In genomic region chr5:137293282-137293681, GRCm38 (mm10) we compare ENCODE assay signal across 8 mouse cellular contexts. TPM values are rescaled to one million over a fixed set of nuclear protein-coding genes. Genes with fewer than 3 reads are reported as not detected.
A peak's percentile ranks its signal among the peaks of the same experiment; 100 is the strongest.
DNase-seq lines count a peak whose midpoint lies in the region; ATAC-seq and TF ChIP-seq lines count a peak whose summit lies in the region.

No protein-coding gene starts in this region.

- H3K79me2 ChIP-seq in C2C12 (ENCODE audit: control insufficient read depth, insufficient read depth) = no peaks in the 10 kb centered on the region

- H3K4me1 ChIP-seq in embryonic fibroblast, embryonic 13.5 days (ENCODE audit: control insufficient read depth, insufficient read depth, low read length) = no peaks in the 10 kb centered on the region
- H3K4me1 ChIP-seq in heart, embryonic 13.5 days = peaks cover 51% of the 10 kb centered on the region
- H3K4me1 ChIP-seq in kidney, postnatal 0 days (replicated peaks; ENCODE audit: insufficient read depth, low read length) = peaks cover 15% of the 10 kb centered on the region
- peaks cover 75% of the 10 kb centered on the region for H3K4me1 ChIP-seq in liver, embryonic 15.5 days (replicated peaks)
- peaks cover 16% of the 10 kb centered on the region for H3K4me1 ChIP-seq in neural tube, embryonic 11.5 days (ENCODE audit: control insufficient read depth, insufficient read depth, low read length)

- ATAC-seq in heart, embryonic 13.5 days (ENCODE audit: extremely low read depth, insufficient number of reproducible peaks, low FRiP score, low TSS enrichment) = peak; percentile 44; the same call in 1 of the 2 replicates
- peak; percentile 47 for ATAC-seq in kidney, postnatal 0 days (replicated peaks; ENCODE audit: low FRiP score, low read depth)
- peak; percentile 16 for ATAC-seq in liver, embryonic 15.5 days (ENCODE audit: insufficient read depth)
- 0 out of 2 replicates have a peak, but pooled peaks have one; percentile 8 for ATAC-seq in neural tube, embryonic 11.5 days (ENCODE audit: insufficient read depth, low FRiP score, low TSS enrichment)

- 0% methylated on average over 14 of the region's 15 CpGs for WGBS in heart, embryonic 13.5 days
- WGBS in kidney, postnatal 0 days = 0% methylated on average over 15 of the region's 15 CpGs
- WGBS in liver, embryonic 15.5 days (ENCODE audit: insufficient replicate concordance) = 0% methylated on average over 13 of the region's 15 CpGs
- 2% methylated on average over 15 of the region's 15 CpGs for WGBS in neural tube, embryonic 11.5 days

- no peak for TF ChIP-seq CTCF in C2C12 (IDR thresholded peaks at IDR 0.05; ENCODE audit: control insufficient read depth, insufficient read depth, insufficient read length)
- no peak for TF ChIP-seq CTCF in embryonic fibroblast, embryonic 13.5 days (IDR thresholded peaks at IDR 0.05; ENCODE audit: borderline replicate concordance, insufficient read depth, low read length)
- 0 out of 2 replicates have a peak, but pooled peaks have one; percentile 11 for TF ChIP-seq CTCF in kidney, postnatal 0 days (IDR thresholded peaks at IDR 0.05; ENCODE audit: low read depth)

- no peaks in the 10 kb centered on the region for H3K9me3 ChIP-seq in heart, embryonic 13.5 days
- H3K9me3 ChIP-seq in kidney, postnatal 0 days (replicated peaks; ENCODE audit: low read length) = no peaks in the 10 kb centered on the region
- no peaks in the 10 kb centered on the region for H3K9me3 ChIP-seq in liver, embryonic 15.5 days (replicated peaks)
- H3K9me3 ChIP-seq in neural tube, embryonic 11.5 days (ENCODE audit: control insufficient read depth, low read length) = no peaks in the 10 kb centered on the region

- H3K27ac ChIP-seq in embryonic fibroblast, embryonic 13.5 days (ENCODE audit: insufficient read depth, low read length) = peak overlapping the region; percentile 61; the same call in 1 of the 2 replicates
- peak overlapping the region; percentile 94 for H3K27ac ChIP-seq in heart, embryonic 13.5 days (replicated peaks)
- peak overlapping the region; percentile 96 for H3K27ac ChIP-seq in kidney, postnatal 0 days
- H3K27ac ChIP-seq in liver, embryonic 15.5 days (replicated peaks) = peak overlapping the region; percentile 100
- H3K27ac ChIP-seq in neural tube, embryonic 11.5 days (ENCODE audit: low read depth, low read length) = 0 out of 2 replicates have a peak overlapping the region, but pooled peaks have one; percentile 23

- peaks cover 1% of the 10 kb centered on the region for H3K79me3 ChIP-seq in C2C12 (ENCODE audit: low read depth)

- H3K9ac ChIP-seq in heart, embryonic 13.5 days = peak overlapping the region; percentile 94
- peak overlapping the region; percentile 70 for H3K9ac ChIP-seq in kidney, postnatal 0 days (ENCODE audit: low read depth, low read length)
- peak overlapping the region; percentile 89 for H3K9ac ChIP-seq in liver, embryonic 15.5 days
- peak overlapping the region; percentile 67 for H3K9ac ChIP-seq in neural tube, embryonic 11.5 days (ENCODE audit: low read length)

- H3K4me2 ChIP-seq in heart, embryonic 13.5 days = peak overlapping the region; percentile 100
- peak overlapping the region; percentile 93 for H3K4me2 ChIP-seq in kidney, postnatal 0 days (ENCODE audit: low read length)
- peak overlapping the region; percentile 100 for H3K4me2 ChIP-seq in liver, embryonic 15.5 days
- peak overlapping the region; percentile 97 for H3K4me2 ChIP-seq in neural tube, embryonic 11.5 days (ENCODE audit: low read depth)

- peak overlapping the region; percentile 41 for H3K4me3 ChIP-seq in C2C12 (ENCODE audit: insufficient read depth, poor library complexity, severe bottlenecking)
- H3K4me3 ChIP-seq in embryonic fibroblast, embryonic 13.5 days (ENCODE audit: insufficient read depth, low read length) = peak overlapping the region; percentile 65
- H3K4me3 ChIP-seq in heart, embryonic 13.5 days = peak overlapping the region; percentile 70
- H3K4me3 ChIP-seq in kidney, postnatal 0 days (replicated peaks; ENCODE audit: low read depth, low read length) = peak overlapping the region; percentile 48
- peak overlapping the region; percentile 83 for H3K4me3 ChIP-seq in liver, embryonic 15.5 days (replicated peaks)
- H3K4me3 ChIP-seq in neural tube, embryonic 11.5 days (ENCODE audit: low read depth, low read length) = peak overlapping the region; percentile 48

- H3K36me3 ChIP-seq in C2C12 (ENCODE audit: control insufficient read depth, insufficient read depth) = peaks cover 32% of the 10 kb centered on the region
- peaks cover 33% of the 10 kb centered on the region for H3K36me3 ChIP-seq in heart, embryonic 13.5 days
- peaks cover 32% of the 10 kb centered on the region for H3K36me3 ChIP-seq in kidney, postnatal 0 days (ENCODE audit: insufficient read depth, low read length)
- H3K36me3 ChIP-seq in liver, embryonic 15.5 days (replicated peaks) = peaks cover 43% of the 10 kb centered on the region
- peaks cover 29% of the 10 kb centered on the region for H3K36me3 ChIP-seq in neural tube, embryonic 11.5 days (ENCODE audit: control insufficient read depth, insufficient read depth, low read length)

- peak; percentile 76 for TF ChIP-seq POLR2A in embryonic fibroblast, embryonic 13.5 days (IDR thresholded peaks at IDR 0.05; ENCODE audit: low read depth, low read length)

- peak; percentile 57 to 63 for DNase-seq in adrenal gland, postnatal 4 days (ENCODE audit: low spot score in 2 of 2)
- peak; percentile 78 for DNase-seq in kidney, postnatal 0 days (ENCODE audit: low spot score)
- DNase-seq in neural tube, embryonic 11.5 days (ENCODE audit: low spot score) = peak; percentile 54
- peak; percentile 68 for DNase-seq in telencephalon, adult 2 months (ENCODE audit: low read depth, low spot score)

- H3ac ChIP-seq in C2C12 (ENCODE audit: control insufficient read depth, insufficient read length, low read depth) = no peak overlapping the region

- peaks cover 14% of the 10 kb centered on the region for H3K27me3 ChIP-seq in C2C12 (ENCODE audit: control insufficient read depth, insufficient read depth, insufficient read length)
- H3K27me3 ChIP-seq in heart, embryonic 13.5 days (replicated peaks) = peaks cover 42% of the 10 kb centered on the region
- H3K27me3 ChIP-seq in kidney, postnatal 0 days (ENCODE audit: insufficient read depth, low read length) = 0 out of 2 replicates have a peak, but pooled peaks cover 14% of the 10 kb centered on the region
- H3K27me3 ChIP-seq in liver, embryonic 15.5 days = peaks cover 25% of the 10 kb centered on the region
- peaks cover 31% of the 10 kb centered on the region for H3K27me3 ChIP-seq in neural tube, embryonic 11.5 days (ENCODE audit: control insufficient read depth, insufficient read depth, low read length)

RNA-seq across cellular contexts. Expression of gene Ufsp1, which starts 1.1 kb away (rescaled TPM):
- polyA plus RNA-seq in C2C12 (2012; fragmentation: generic; extraction: Trizol) = 10.6 TPM
- total RNA-seq in adrenal gland, postnatal 4 days (2021) = 10 to 100 TPM; 10.6 to 11.0 TPM
- polyA plus RNA-seq in embryonic fibroblast, embryonic 13.5 days (2011; ENCODE audit: insufficient read length, low read depth, missing spikeins) = 4.4 and 7.7 TPM in 2 replicates
- 8.1 and 8.8 TPM in 2 replicates for polyA plus RNA-seq in heart, embryonic 13.5 days (2015; fragmentation: Nextera tagmentation; extraction: Ambion mirVana)
- polyA plus RNA-seq in kidney, postnatal 0 days (2015; fragmentation: Nextera tagmentation; extraction: Ambion mirVana) = 11.4 and 12.8 TPM in 2 replicates
- 7.4 and 9.6 TPM in 2 replicates for polyA plus RNA-seq in liver, embryonic 15.5 days (2015; fragmentation: Nextera tagmentation; extraction: Ambion mirVana)
- 9.3 and 10.9 TPM in 2 replicates for polyA plus RNA-seq in neural tube, embryonic 11.5 days (2014; fragmentation: Nextera tagmentation; extraction: Ambion mirVana)

RNA-seq across cellular contexts. Expression of gene Ache, which starts 6.0 kb away (rescaled TPM):
- polyA plus RNA-seq in C2C12 (2012; fragmentation: generic; extraction: Trizol) = 0.06 TPM
- total RNA-seq in adrenal gland, postnatal 4 days (2021) = 10 to 100 TPM; 12.5 to 20.2 TPM
- polyA plus RNA-seq in embryonic fibroblast, embryonic 13.5 days (2011; ENCODE audit: insufficient read length, low read depth, missing spikeins) = 0.33 and 0.73 TPM in 2 replicates
- 12.7 and 14.8 TPM in 2 replicates for polyA plus RNA-seq in heart, embryonic 13.5 days (2015; fragmentation: Nextera tagmentation; extraction: Ambion mirVana)
- polyA plus RNA-seq in kidney, postnatal 0 days (2015; fragmentation: Nextera tagmentation; extraction: Ambion mirVana) = 6.5 and 7.4 TPM in 2 replicates
- polyA plus RNA-seq in liver, embryonic 15.5 days (2015; fragmentation: Nextera tagmentation; extraction: Ambion mirVana) = 17.2 and 20.7 TPM in 2 replicates
- 14.5 and 14.7 TPM in 2 replicates for polyA plus RNA-seq in neural tube, embryonic 11.5 days (2014; fragmentation: Nextera tagmentation; extraction: Ambion mirVana)

RNA-seq across cellular contexts. Expression of gene Srrt, which starts 14.2 kb away (rescaled TPM):
- 130 TPM for polyA plus RNA-seq in C2C12 (2012; fragmentation: generic; extraction: Trizol)
- total RNA-seq in adrenal gland, postnatal 4 days (2021) = 100 to 1,000 TPM; 236 to 269 TPM
- 93.6 and 108 TPM in 2 replicates for polyA plus RNA-seq in embryonic fibroblast, embryonic 13.5 days (2011; ENCODE audit: insufficient read length, low read depth, missing spikeins)
- polyA plus RNA-seq in heart, embryonic 13.5 days (2015; fragmentation: Nextera tagmentation; extraction: Ambion mirVana) = 84.9 and 88.1 TPM in 2 replicates
- 68.0 and 77.7 TPM in 2 replicates for polyA plus RNA-seq in kidney, postnatal 0 days (2015; fragmentation: Nextera tagmentation; extraction: Ambion mirVana)
- 68.0 and 76.9 TPM in 2 replicates for polyA plus RNA-seq in liver, embryonic 15.5 days (2015; fragmentation: Nextera tagmentation; extraction: Ambion mirVana)
- 151 and 166 TPM in 2 replicates for polyA plus RNA-seq in neural tube, embryonic 11.5 days (2014; fragmentation: Nextera tagmentation; extraction: Ambion mirVana)

RNA-seq across cellular contexts. Expression of gene Trip6, which starts 20.9 kb away (rescaled TPM):
- 80.0 TPM for polyA plus RNA-seq in C2C12 (2012; fragmentation: generic; extraction: Trizol)
- total RNA-seq in adrenal gland, postnatal 4 days (2021) = 10 to 100 TPM; 60.0 to 61.2 TPM
- 32.5 and 42.9 TPM in 2 replicates for polyA plus RNA-seq in embryonic fibroblast, embryonic 13.5 days (2011; ENCODE audit: insufficient read length, low read depth, missing spikeins)
- polyA plus RNA-seq in heart, embryonic 13.5 days (2015; fragmentation: Nextera tagmentation; extraction: Ambion mirVana) = 44.7 and 47.3 TPM in 2 replicates
- 74.8 and 75.6 TPM in 2 replicates for polyA plus RNA-seq in kidney, postnatal 0 days (2015; fragmentation: Nextera tagmentation; extraction: Ambion mirVana)
- 8.2 and 11.2 TPM in 2 replicates for polyA plus RNA-seq in liver, embryonic 15.5 days (2015; fragmentation: Nextera tagmentation; extraction: Ambion mirVana)
- 38.1 and 40.3 TPM in 2 replicates for polyA plus RNA-seq in neural tube, embryonic 11.5 days (2014; fragmentation: Nextera tagmentation; extraction: Ambion mirVana)

RNA-seq across cellular contexts. Expression of gene Slc12a9, which starts 40.1 kb away (rescaled TPM):
- 7.3 TPM for polyA plus RNA-seq in C2C12 (2012; fragmentation: generic; extraction: Trizol)
- 10 to 100 TPM; 16.3 to 19.4 TPM for total RNA-seq in adrenal gland, postnatal 4 days (2021)
- polyA plus RNA-seq in embryonic fibroblast, embryonic 13.5 days (2011; ENCODE audit: insufficient read length, low read depth, missing spikeins) = 7.2 and 7.7 TPM in 2 replicates
- 8.1 and 8.7 TPM in 2 replicates for polyA plus RNA-seq in heart, embryonic 13.5 days (2015; fragmentation: Nextera tagmentation; extraction: Ambion mirVana)
- polyA plus RNA-seq in kidney, postnatal 0 days (2015; fragmentation: Nextera tagmentation; extraction: Ambion mirVana) = 11.8 and 12.0 TPM in 2 replicates
- polyA plus RNA-seq in liver, embryonic 15.5 days (2015; fragmentation: Nextera tagmentation; extraction: Ambion mirVana) = 3.2 and 3.8 TPM in 2 replicates
- 7.9 and 9.0 TPM in 2 replicates for polyA plus RNA-seq in neural tube, embryonic 11.5 days (2014; fragmentation: Nextera tagmentation; extraction: Ambion mirVana)

Comparison
In these comparisons a context has a peak if more than half of its experiments do, and no peak if none do; other contexts are left out.
1. Peak in every context shown above with its lines: DNase-seq, ATAC-seq, H3K4me3 ChIP-seq and H3K27ac ChIP-seq.
2. H3K27ac ChIP-seq: peak in every context shown above with its lines; median percentile 100 in liver, embryonic 15.5 days; 96 in kidney, postnatal 0 days; 94 in heart, embryonic 13.5 days; 61 in embryonic fibroblast, embryonic 13.5 days; 23 in neural tube, embryonic 11.5 days.